In genomic region chr5:105714446-105714845, GRCm38 (mm10) we compare ENCODE assay signal across 16 mouse cellular contexts. TPM values are rescaled to one million over a fixed set of nuclear protein-coding genes. Genes with fewer than 3 reads are reported as not detected.
A peak's percentile ranks its signal among the peaks of the same experiment; 100 is the strongest.
DNase-seq lines count a peak whose midpoint lies in the region; ATAC-seq lines count a peak whose summit lies in the region.
"Had no signal": no experiment of that assay in that cellular context is flagged by ENCODE, and none has a peak within 500 bp of the region (broad histone marks: within the 10 kb centered on the region; RNA-seq: fewer than 3 reads in every experiment).

No protein-coding gene starts in this region.

- WGBS in hindbrain, embryonic 13.5 days = 88% methylated on average over 6 of the region's 6 CpGs
- 87% methylated on average over 6 of the region's 6 CpGs for WGBS in hindbrain, embryonic 16.5 days
- WGBS in kidney, embryonic 15.5 days = 82% methylated on average over 6 of the region's 6 CpGs
- 79% methylated on average over 6 of the region's 6 CpGs for WGBS in neural tube, embryonic 15.5 days

- peak; percentile 52 for DNase-seq in ovary, adult 18-20 months (ENCODE audit: low spot score)
- DNase-seq in ovary, postnatal 10 days (ENCODE audit: low spot score) = no peak
- no peak for DNase-seq in layer of hippocampus, adult 11-12 months (ENCODE audit: low spot score)
- DNase-seq: cerebellum, adult 11-12 months; heart, adult 2 months; lung, postnatal 36 days; right cerebral cortex, postnatal 14 days had no signal

- no peak for ATAC-seq in hindbrain, embryonic 13.5 days (ENCODE audit: low FRiP score)
- ATAC-seq in hindbrain, embryonic 16.5 days = no peak
- no peak for ATAC-seq in kidney, embryonic 15.5 days (replicated peaks; ENCODE audit: low FRiP score)
- ATAC-seq in neural tube, embryonic 15.5 days (ENCODE audit: low FRiP score) = no peak
- ATAC-seq: forebrain, embryonic 15.5 days had no signal

- H3K9ac ChIP-seq in hindbrain, embryonic 13.5 days = no peak overlapping the region
- H3K9ac ChIP-seq in hindbrain, embryonic 16.5 days (ENCODE audit: low read depth, low read length) = no peak overlapping the region
- no peak overlapping the region for H3K9ac ChIP-seq in kidney, embryonic 15.5 days
- no peak overlapping the region; the same call in 1 of the 2 replicates for H3K9ac ChIP-seq in neural tube, embryonic 15.5 days (replicated peaks)
- H3K9ac ChIP-seq: forebrain, embryonic 15.5 days; hindbrain, embryonic 12.5 days; liver, embryonic 15.5 days had no signal

- H3K4me3 ChIP-seq in hindbrain, embryonic 13.5 days = no peak overlapping the region
- H3K4me3 ChIP-seq in hindbrain, embryonic 16.5 days (ENCODE audit: low read length) = no peak overlapping the region
- no peak overlapping the region for H3K4me3 ChIP-seq in kidney, embryonic 15.5 days (replicated peaks)
- no peak overlapping the region for H3K4me3 ChIP-seq in neural tube, embryonic 15.5 days (replicated peaks)
- H3K4me3 ChIP-seq: forebrain, embryonic 15.5 days; heart, adult 2 months; hindbrain, embryonic 12.5 days; liver, embryonic 15.5 days had no signal

- H3K27ac ChIP-seq in hindbrain, embryonic 13.5 days = peak overlapping the region; percentile 79; the same call in 1 of the 2 replicates
- H3K27ac ChIP-seq in hindbrain, embryonic 16.5 days (ENCODE audit: low read depth, low read length) = no peak overlapping the region
- H3K27ac ChIP-seq in kidney, embryonic 15.5 days = peak overlapping the region; percentile 37
- H3K27ac ChIP-seq in neural tube, embryonic 15.5 days (replicated peaks) = peak overlapping the region; percentile 75
- H3K27ac ChIP-seq: heart, adult 2 months; liver, embryonic 15.5 days had no signal

- H3K4me2 ChIP-seq in hindbrain, embryonic 13.5 days = no peak overlapping the region
- H3K4me2 ChIP-seq in hindbrain, embryonic 16.5 days (ENCODE audit: low read length) = no peak overlapping the region
- H3K4me2 ChIP-seq in kidney, embryonic 15.5 days = no peak overlapping the region
- H3K4me2 ChIP-seq in neural tube, embryonic 15.5 days = no peak overlapping the region
- H3K4me2 ChIP-seq: forebrain, embryonic 15.5 days; hindbrain, embryonic 12.5 days; liver, embryonic 15.5 days; midbrain, embryonic 11.5 days had no signal

- H3K27me3 ChIP-seq in hindbrain, embryonic 13.5 days = no peaks in the 10 kb centered on the region
- H3K27me3 ChIP-seq in hindbrain, embryonic 16.5 days (replicated peaks; ENCODE audit: control insufficient read depth, insufficient read depth, low read length) = no peaks in the 10 kb centered on the region
- no peaks in the 10 kb centered on the region for H3K27me3 ChIP-seq in kidney, embryonic 15.5 days
- H3K27me3 ChIP-seq in neural tube, embryonic 15.5 days (replicated peaks) = no peaks in the 10 kb centered on the region
- H3K27me3 ChIP-seq: forebrain, embryonic 15.5 days; hindbrain, embryonic 12.5 days; liver, embryonic 15.5 days had no signal

- no peaks in the 10 kb centered on the region for H3K9me3 ChIP-seq in hindbrain, embryonic 13.5 days
- no peaks in the 10 kb centered on the region for H3K9me3 ChIP-seq in hindbrain, embryonic 16.5 days (ENCODE audit: control insufficient read depth, low read length)
- H3K9me3 ChIP-seq in kidney, embryonic 15.5 days (replicated peaks) = no peaks in the 10 kb centered on the region
- no peaks in the 10 kb centered on the region for H3K9me3 ChIP-seq in neural tube, embryonic 15.5 days (replicated peaks)
- H3K9me3 ChIP-seq: forebrain, embryonic 15.5 days; hindbrain, embryonic 12.5 days; liver, embryonic 15.5 days had no signal

- peaks cover 64% of the 10 kb centered on the region for H3K4me1 ChIP-seq in hindbrain, embryonic 13.5 days (replicated peaks)
- H3K4me1 ChIP-seq in hindbrain, embryonic 16.5 days (ENCODE audit: control insufficient read depth, insufficient read depth, low read depth, low read length) = peaks cover 20% of the 10 kb centered on the region
- H3K4me1 ChIP-seq in kidney, embryonic 15.5 days = peaks cover 59% of the 10 kb centered on the region
- H3K4me1 ChIP-seq in neural tube, embryonic 15.5 days = peaks cover 55% of the 10 kb centered on the region

- no peaks in the 10 kb centered on the region for H3K36me3 ChIP-seq in hindbrain, embryonic 13.5 days
- no peaks in the 10 kb centered on the region for H3K36me3 ChIP-seq in hindbrain, embryonic 16.5 days (ENCODE audit: control insufficient read depth, insufficient read depth, low read length)
- H3K36me3 ChIP-seq in kidney, embryonic 15.5 days = 0 out of 2 replicates have a peak, but pooled peaks cover 3% of the 10 kb centered on the region
- no peaks in the 10 kb centered on the region for H3K36me3 ChIP-seq in neural tube, embryonic 15.5 days
- H3K36me3 ChIP-seq: forebrain, embryonic 15.5 days; G1E; hindbrain, embryonic 12.5 days; liver, embryonic 15.5 days had no signal

RNA-seq across cellular contexts. Expression of gene Lrrc8d, which starts 14.7 kb away (rescaled TPM):
- 32.1 and 32.8 TPM in 2 replicates for polyA plus RNA-seq in hindbrain, embryonic 13.5 days (2015; fragmentation: Nextera tagmentation; extraction: Ambion mirVana)
- 19.1 and 33.1 TPM in 2 replicates for polyA plus RNA-seq in hindbrain, embryonic 16.5 days (2015; fragmentation: Nextera tagmentation; extraction: Ambion mirVana)
- 30.0 and 32.2 TPM in 2 replicates for polyA plus RNA-seq in kidney, embryonic 15.5 days (2015; fragmentation: Nextera tagmentation; extraction: Ambion mirVana)
- 28.6 and 29.4 TPM in 2 replicates for polyA plus RNA-seq in neural tube, embryonic 15.5 days (2015; fragmentation: Nextera tagmentation; extraction: Ambion mirVana)
- polyA plus RNA-seq: G1E had no signal
